Mouse (Mus musculus) C2C12 (cell line): ENCODE results near the gene Prrt1.

Experiments used
- CEBPB ChIP-seq: IDR thresholded peaks from one replicate; pipeline ENCODE4 v1.6.1; 2011; ENCODE audit warnings: low read depth, mild to moderate bottlenecking, control low read depth, moderate library complexity
- CTCF ChIP-seq: IDR thresholded peaks from one replicate; pipeline ENCODE4 v1.5.1; 2011; ENCODE audit not compliant: control insufficient read depth, insufficient read depth, insufficient read length
- FOSL1 ChIP-seq: IDR thresholded peaks from one replicate; pipeline ENCODE4 v1.8.0; 2011; ENCODE audit warnings: mild to moderate bottlenecking, low read length; ENCODE audit not compliant: poor library complexity, insufficient read depth, severe bottlenecking
- MAX ChIP-seq: IDR thresholded peaks from one replicate; pipeline ENCODE4 v1.6.1; 2011; ENCODE audit warnings: mild to moderate bottlenecking, control low read depth
- MYOD1 ChIP-seq: IDR thresholded peaks from one replicate; pipeline ENCODE4 v1.6.1; 2011; ENCODE audit warnings: low read depth; ENCODE audit not compliant: control insufficient read depth, insufficient read length
- USF1 ChIP-seq: IDR thresholded peaks from one replicate; pipeline ENCODE4 v1.6.1; 2011; ENCODE audit warnings: low read depth, mild to moderate bottlenecking, control low read depth, moderate library complexity

- TF ChIP-seq CTCF (no peak), MAX (no peak), USF1 (no peak), FOSL1 (no peak), MYOD1 (no peak), CEBPB (no peak)
These were observed 36.5 kb upstream of the Prrt1 start for GRCm38 (mm10) chr17:34592581-34593549.
